Mouse (Mus musculus): Measurements from ENCODE around the gene Runx2. TPM values are rescaled to one million over a fixed set of nuclear protein-coding genes. Genes with fewer than 3 reads are reported as not detected.

Gene Runx2
- polyA plus RNA-seq, 1 experiment from 2014 or later, result 1.3 TPM

- no peak for ATAC-seq (replicated peaks; ENCODE audit: low FRiP score)
- Histone ChIP-seq H3K9ac (no peak overlapping the region), H3K27ac (no peak overlapping the region), H3K9me3 (replicated peaks) (no peaks in the 10 kb centered on the region), H3K36me3 (no peaks in the 10 kb centered on the region), H3K4me2 (no peak overlapping the region), H3K27me3 (no peaks in the 10 kb centered on the region), H3K4me1 (peaks cover 24% of the 10 kb centered on the region), H3K4me3 (replicated peaks) (no peak overlapping the region)
- WGBS, result 90% methylated on average over 3 of the region's 3 CpGs
Observed at GRCm38 (mm10) chr17:44707956-44708355, 106.6 kb downstream of the Runx2 start.

GRCm38 (mm10) chr17:44706531-44706930 lies 108.1 kb downstream of the Runx2 start:
- Histone ChIP-seq H3K4me3 (replicated peaks) (no peak overlapping the region), H3K9ac (no peak overlapping the region), H3K4me2 (no peak overlapping the region), H3K36me3 (no peaks in the 10 kb centered on the region), H3K9me3 (replicated peaks) (no peaks in the 10 kb centered on the region), H3K4me1 (peaks cover 24% of the 10 kb centered on the region), H3K27ac (no peak overlapping the region), H3K27me3 (no peaks in the 10 kb centered on the region)
- WGBS, result 60% methylated on average over 10 of the region's 10 CpGs
- ATAC-seq (replicated peaks; ENCODE audit: low FRiP score), result no peak

GRCm38 (mm10) chr17:44702506-44703298 lies 111.9 kb downstream of the Runx2 start:
- ATAC-seq (replicated peaks; ENCODE audit: low FRiP score), result no peak
- 65% methylated on average over 14 of the region's 14 CpGs for WGBS
- Histone ChIP-seq H3K9ac (no peak overlapping the region), H3K36me3 (no peaks in the 10 kb centered on the region), H3K9me3 (replicated peaks) (no peaks in the 10 kb centered on the region), H3K4me3 (replicated peaks) (no peak overlapping the region), H3K4me1 (peaks cover 4% of the 10 kb centered on the region), H3K27ac (no peak overlapping the region), H3K4me2 (no peak overlapping the region), H3K27me3 (no peaks in the 10 kb centered on the region)

- no peaks in the 10 kb centered on the region for H3K36me3 ChIP-seq
- WGBS, result 91% methylated on average over 4 of the region's 4 CpGs
- no peaks in the 10 kb centered on the region for H3K27me3 ChIP-seq
- ATAC-seq (replicated peaks; ENCODE audit: low FRiP score), result no peak
- no peak overlapping the region for H3K4me2 ChIP-seq
- H3K9ac ChIP-seq, result no peak overlapping the region
- no peak overlapping the region for H3K4me3 ChIP-seq (replicated peaks)
- no peaks in the 10 kb centered on the region for H3K9me3 ChIP-seq (replicated peaks)
- H3K27ac ChIP-seq, result no peak overlapping the region
- H3K4me1 ChIP-seq, result peaks cover 3% of the 10 kb centered on the region
Observed at GRCm38 (mm10) chr17:44701531-44701930, 113.1 kb downstream of the Runx2 start.

- Histone ChIP-seq H3K4me1 (no peaks in the 10 kb centered on the region), H3K27me3 (no peaks in the 10 kb centered on the region), H3K36me3 (no peaks in the 10 kb centered on the region), H3K27ac (no peak overlapping the region), H3K4me2 (no peak overlapping the region), H3K4me3 (replicated peaks) (no peak overlapping the region), H3K9me3 (replicated peaks) (no peaks in the 10 kb centered on the region), H3K9ac (no peak overlapping the region)
- WGBS, result 75% methylated on average over 1 of the region's 1 CpGs
- no peak for ATAC-seq (replicated peaks; ENCODE audit: low FRiP score)
Observed at GRCm38 (mm10) chr17:44700326-44700725, 114.3 kb downstream of the Runx2 start.

- Histone ChIP-seq H3K9me3 (replicated peaks) (no peaks in the 10 kb centered on the region), H3K9ac (no peak overlapping the region), H3K27ac (no peak overlapping the region), H3K4me2 (no peak overlapping the region), H3K4me3 (replicated peaks) (no peak overlapping the region), H3K36me3 (no peaks in the 10 kb centered on the region), H3K4me1 (no peaks in the 10 kb centered on the region), H3K27me3 (no peaks in the 10 kb centered on the region)
- 88% methylated on average over 10 of the region's 10 CpGs for WGBS
- ATAC-seq (replicated peaks; ENCODE audit: low FRiP score), result no peak
Observed at GRCm38 (mm10) chr17:44697053-44697452, 117.5 kb downstream of the Runx2 start.

- Histone ChIP-seq H3K4me1 (peaks cover 8% of the 10 kb centered on the region; the same call in 1 of the 2 replicates), H3K36me3 (no peaks in the 10 kb centered on the region), H3K27me3 (no peaks in the 10 kb centered on the region), H3K27ac (no peak overlapping the region), H3K4me3 (replicated peaks) (no peak overlapping the region), H3K4me2 (no peak overlapping the region), H3K9me3 (replicated peaks) (no peaks in the 10 kb centered on the region), H3K9ac (no peak overlapping the region)
- no peak for ATAC-seq (replicated peaks; ENCODE audit: low FRiP score)
- WGBS, result 78% methylated on average over 5 of the region's 7 CpGs
Observed at GRCm38 (mm10) chr17:44693552-44693951, 121.0 kb downstream of the Runx2 start.

- H3K9ac ChIP-seq, result no peak overlapping the region
- WGBS, result 76% methylated on average over 2 of the region's 2 CpGs
- H3K36me3 ChIP-seq, result no peaks in the 10 kb centered on the region
- H3K27ac ChIP-seq, result no peak overlapping the region
- H3K4me2 ChIP-seq, result no peak overlapping the region
- no peaks in the 10 kb centered on the region for H3K9me3 ChIP-seq (replicated peaks)
- H3K27me3 ChIP-seq, result 0 out of 2 replicates have a peak, but pooled peaks cover 9% of the 10 kb centered on the region
- ATAC-seq (replicated peaks; ENCODE audit: low FRiP score), result no peak
- H3K4me1 ChIP-seq, result peaks cover 8% of the 10 kb centered on the region; the same call in 1 of the 2 replicates
- H3K4me3 ChIP-seq (replicated peaks), result no peak overlapping the region
Observed at GRCm38 (mm10) chr17:44691517-44691916, 123.1 kb downstream of the Runx2 start.

- no peaks in the 10 kb centered on the region for H3K9me3 ChIP-seq (replicated peaks)
- H3K9ac ChIP-seq, result no peak overlapping the region
- H3K27ac ChIP-seq, result no peak overlapping the region
- 87% methylated on average over 5 of the region's 5 CpGs for WGBS
- H3K36me3 ChIP-seq, result no peaks in the 10 kb centered on the region
- peaks cover 10% of the 10 kb centered on the region for H3K4me1 ChIP-seq
- no peak overlapping the region for H3K4me3 ChIP-seq (replicated peaks)
- no peak for ATAC-seq (replicated peaks; ENCODE audit: low FRiP score)
- H3K27me3 ChIP-seq, result 0 out of 2 replicates have a peak, but pooled peaks cover 9% of the 10 kb centered on the region
- H3K4me2 ChIP-seq, result no peak overlapping the region
Observed at GRCm38 (mm10) chr17:44690410-44691035, 124.1 kb downstream of the Runx2 start.

- Histone ChIP-seq H3K9me3 (replicated peaks) (no peaks in the 10 kb centered on the region), H3K4me1 (peaks cover 15% of the 10 kb centered on the region), H3K27ac (no peak overlapping the region), H3K27me3 (0 out of 2 replicates have a peak, but pooled peaks cover 9% of the 10 kb centered on the region), H3K9ac (no peak overlapping the region), H3K4me3 (replicated peaks) (no peak overlapping the region), H3K36me3 (no peaks in the 10 kb centered on the region), H3K4me2 (no peak overlapping the region)
- no peak for ATAC-seq (replicated peaks; ENCODE audit: low FRiP score)
- WGBS, result 76% methylated on average over 2 of the region's 2 CpGs
Observed at GRCm38 (mm10) chr17:44688306-44688705, 126.3 kb downstream of the Runx2 start.

- Histone ChIP-seq H3K27me3 (0 out of 2 replicates have a peak, but pooled peaks cover 9% of the 10 kb centered on the region), H3K9ac (no peak overlapping the region), H3K4me2 (no peak overlapping the region), H3K4me3 (replicated peaks) (no peak overlapping the region), H3K36me3 (no peaks in the 10 kb centered on the region), H3K9me3 (replicated peaks) (no peaks in the 10 kb centered on the region), H3K27ac (no peak overlapping the region), H3K4me1 (peaks cover 10% of the 10 kb centered on the region)
- WGBS, result 8% methylated on average over 7 of the region's 7 CpGs
- 0 out of 2 replicates have a peak, but pooled peaks have one; percentile 9 for ATAC-seq (replicated peaks; ENCODE audit: low FRiP score)
Observed at GRCm38 (mm10) chr17:44685514-44685913, 129.1 kb downstream of the Runx2 start.

GRCm38 (mm10) chr17:44683026-44683425 lies 131.6 kb downstream of the Runx2 start:
- no peak for ATAC-seq (replicated peaks; ENCODE audit: low FRiP score)
- peaks cover 5% of the 10 kb centered on the region; the same call in 1 of the 2 replicates for H3K9me3 ChIP-seq (replicated peaks)
- no peaks in the 10 kb centered on the region for H3K36me3 ChIP-seq
- H3K27ac ChIP-seq, result no peak overlapping the region
- peaks cover 7% of the 10 kb centered on the region for H3K4me1 ChIP-seq
- no peak overlapping the region for H3K9ac ChIP-seq
- 80% methylated on average over 9 of the region's 9 CpGs for WGBS
- H3K27me3 ChIP-seq, result 0 out of 2 replicates have a peak, but pooled peaks cover 8% of the 10 kb centered on the region
- H3K4me2 ChIP-seq, result no peak overlapping the region
- H3K4me3 ChIP-seq (replicated peaks), result no peak overlapping the region

Measured in kidney, embryonic 15.5 days (tissue).